Mouse (Mus musculus): ENCODE data around the gene Muc13. TPM values are rescaled to one million over a fixed set of nuclear protein-coding genes. Genes with fewer than 3 reads are reported as not detected.
A peak's percentile ranks its signal among the peaks of the same experiment; 100 is the strongest.

Gene Muc13
- total and polyA plus RNA-seq, 3 experiments = 0.21 to 6.4 (median 2.9) TPM

GRCm38 (mm10) chr16:33836676-33837075 lies 42.8 kb downstream of the Muc13 start:
- Histone ChIP-seq H3K9me3 (replicated peaks) (no peaks in the 10 kb centered on the region), H3K4me1 (ENCODE audit: insufficient read depth, low read depth, low read length) (peaks cover 74% of the 10 kb centered on the region), H3K4me3 (ENCODE audit: low read depth, low read length) (no peak overlapping the region), H3K36me3 (replicated peaks) (no peaks in the 10 kb centered on the region), H3K27me3 (ENCODE audit: insufficient read depth, low read length) (peaks cover 9% of the 10 kb centered on the region)
- no peak for TF ChIP-seq GATA1 (IDR thresholded peaks at IDR 0.05; ENCODE audit: borderline replicate concordance, low read length)
- TF ChIP-seq CTCF (IDR thresholded peaks at IDR 0.05; ENCODE audit: low read depth, low read length) = no peak
- no peak for TF ChIP-seq POLR2AphosphoS5 (IDR thresholded peaks at IDR 0.05; ENCODE audit: insufficient replicate concordance, low read depth, low read length)
- no peak for TF ChIP-seq TAL1 (conservative IDR thresholded peaks at IDR 0.05; ENCODE audit: low read depth, low read length)
- no peak for TF ChIP-seq GATA2 (IDR thresholded peaks at IDR 0.05; ENCODE audit: borderline replicate concordance, low read depth, low read length)
- ATAC-seq (ENCODE audit: extremely low read depth, insufficient number of reproducible peaks, low FRiP score, poor library complexity, severe bottlenecking) (no peak), DNase-seq (ENCODE audit: low spot score) (no peak)

- H3K4me3 ChIP-seq (ENCODE audit: low read depth, low read length) = no peak overlapping the region
- peaks cover 9% of the 10 kb centered on the region for H3K27me3 ChIP-seq (ENCODE audit: insufficient read depth, low read length)
- DNase-seq (ENCODE audit: low spot score) = no peak
- H3K4me1 ChIP-seq (ENCODE audit: insufficient read depth, low read depth, low read length) = peaks cover 72% of the 10 kb centered on the region
- TF ChIP-seq TAL1 (conservative IDR thresholded peaks at IDR 0.05; ENCODE audit: low read depth, low read length) = no peak
- no peak for TF ChIP-seq GATA1 (IDR thresholded peaks at IDR 0.05; ENCODE audit: borderline replicate concordance, low read length)
- TF ChIP-seq GATA2 (IDR thresholded peaks at IDR 0.05; ENCODE audit: borderline replicate concordance, low read depth, low read length) = no peak
- no peak for TF ChIP-seq POLR2AphosphoS5 (IDR thresholded peaks at IDR 0.05; ENCODE audit: insufficient replicate concordance, low read depth, low read length)
- TF ChIP-seq CTCF (IDR thresholded peaks at IDR 0.05; ENCODE audit: low read depth, low read length) = no peak
- H3K9me3 ChIP-seq (replicated peaks) = no peaks in the 10 kb centered on the region
- no peak for ATAC-seq (ENCODE audit: extremely low read depth, insufficient number of reproducible peaks, low FRiP score, poor library complexity, severe bottlenecking)
- no peaks in the 10 kb centered on the region for H3K36me3 ChIP-seq (replicated peaks)
These were observed 43.4 kb downstream of the Muc13 start for GRCm38 (mm10) chr16:33837191-33837590.

- Histone ChIP-seq H3K4me1 (ENCODE audit: insufficient read depth, low read depth, low read length) (peaks cover 50% of the 10 kb centered on the region), H3K4me3 (ENCODE audit: low read depth, low read length) (no peak overlapping the region; the same call in 1 of the 2 replicates), H3K27me3 (ENCODE audit: insufficient read depth, low read length) (peaks cover 8% of the 10 kb centered on the region), H3K9me3 (replicated peaks) (no peaks in the 10 kb centered on the region), H3K36me3 (replicated peaks) (no peaks in the 10 kb centered on the region)
- DNase-seq (ENCODE audit: low spot score) = peak; percentile 32
- ATAC-seq (ENCODE audit: extremely low read depth, insufficient number of reproducible peaks, low FRiP score, poor library complexity, severe bottlenecking) = peak; percentile 60
- no peak for TF ChIP-seq GATA2 (IDR thresholded peaks at IDR 0.05; ENCODE audit: borderline replicate concordance, low read depth, low read length)
- no peak for TF ChIP-seq POLR2AphosphoS5 (IDR thresholded peaks at IDR 0.05; ENCODE audit: insufficient replicate concordance, low read depth, low read length)
- no peak for TF ChIP-seq CTCF (IDR thresholded peaks at IDR 0.05; ENCODE audit: low read depth, low read length)
- TF ChIP-seq GATA1 (IDR thresholded peaks at IDR 0.05; ENCODE audit: borderline replicate concordance, low read length) = no peak
- TF ChIP-seq TAL1 (conservative IDR thresholded peaks at IDR 0.05; ENCODE audit: low read depth, low read length) = no peak
These were observed 46.8 kb downstream of the Muc13 start for GRCm38 (mm10) chr16:33840616-33841015.

GRCm38 (mm10) chr16:33842081-33842880 lies 48.4 kb downstream of the Muc13 start:
- H3K36me3 ChIP-seq (replicated peaks) = no peaks in the 10 kb centered on the region
- H3K4me3 ChIP-seq (ENCODE audit: low read depth, low read length) = no peak overlapping the region
- peaks cover 36% of the 10 kb centered on the region for H3K4me1 ChIP-seq (ENCODE audit: insufficient read depth, low read depth, low read length)
- no peak for DNase-seq (ENCODE audit: low spot score)
- peaks cover 4% of the 10 kb centered on the region for H3K27me3 ChIP-seq (ENCODE audit: insufficient read depth, low read length)
- TF ChIP-seq GATA1 (IDR thresholded peaks at IDR 0.05; ENCODE audit: borderline replicate concordance, low read length) (no peak), POLR2AphosphoS5 (IDR thresholded peaks at IDR 0.05; ENCODE audit: insufficient replicate concordance, low read depth, low read length) (no peak), TAL1 (conservative IDR thresholded peaks at IDR 0.05; ENCODE audit: low read depth, low read length) (no peak), CTCF (IDR thresholded peaks at IDR 0.05; ENCODE audit: low read depth, low read length) (no peak), GATA2 (IDR thresholded peaks at IDR 0.05; ENCODE audit: borderline replicate concordance, low read depth, low read length) (no peak)
- ATAC-seq (ENCODE audit: extremely low read depth, insufficient number of reproducible peaks, low FRiP score, poor library complexity, severe bottlenecking) = no peak
- no peaks in the 10 kb centered on the region for H3K9me3 ChIP-seq (replicated peaks)

- Histone ChIP-seq H3K9me3 (replicated peaks) (no peaks in the 10 kb centered on the region), H3K27me3 (ENCODE audit: insufficient read depth, low read length) (peaks cover 4% of the 10 kb centered on the region), H3K4me1 (ENCODE audit: insufficient read depth, low read depth, low read length) (peaks cover 26% of the 10 kb centered on the region), H3K4me3 (ENCODE audit: low read depth, low read length) (no peak overlapping the region), H3K36me3 (replicated peaks) (no peaks in the 10 kb centered on the region)
- ATAC-seq (ENCODE audit: extremely low read depth, insufficient number of reproducible peaks, low FRiP score, poor library complexity, severe bottlenecking) = no peak
- no peak for TF ChIP-seq CTCF (IDR thresholded peaks at IDR 0.05; ENCODE audit: low read depth, low read length)
- TF ChIP-seq TAL1 (conservative IDR thresholded peaks at IDR 0.05; ENCODE audit: low read depth, low read length) = no peak
- no peak for TF ChIP-seq GATA2 (IDR thresholded peaks at IDR 0.05; ENCODE audit: borderline replicate concordance, low read depth, low read length)
- TF ChIP-seq POLR2AphosphoS5 (IDR thresholded peaks at IDR 0.05; ENCODE audit: insufficient replicate concordance, low read depth, low read length) = no peak
- no peak for TF ChIP-seq GATA1 (IDR thresholded peaks at IDR 0.05; ENCODE audit: borderline replicate concordance, low read length)
- no peak for DNase-seq (ENCODE audit: low spot score)
These were observed 50.3 kb downstream of the Muc13 start for GRCm38 (mm10) chr16:33844150-33844611.

GRCm38 (mm10) chr16:33844866-33845265 lies 51.0 kb downstream of the Muc13 start:
- ATAC-seq (ENCODE audit: extremely low read depth, insufficient number of reproducible peaks, low FRiP score, poor library complexity, severe bottlenecking) = no peak
- Histone ChIP-seq H3K9me3 (replicated peaks) (no peaks in the 10 kb centered on the region), H3K27me3 (ENCODE audit: insufficient read depth, low read length) (peaks cover 4% of the 10 kb centered on the region), H3K4me3 (ENCODE audit: low read depth, low read length) (no peak overlapping the region), H3K4me1 (ENCODE audit: insufficient read depth, low read depth, low read length) (peaks cover 22% of the 10 kb centered on the region), H3K36me3 (replicated peaks) (no peaks in the 10 kb centered on the region)
- TF ChIP-seq GATA2 (IDR thresholded peaks at IDR 0.05; ENCODE audit: borderline replicate concordance, low read depth, low read length) (no peak), GATA1 (IDR thresholded peaks at IDR 0.05; ENCODE audit: borderline replicate concordance, low read length) (no peak), CTCF (IDR thresholded peaks at IDR 0.05; ENCODE audit: low read depth, low read length) (no peak), TAL1 (conservative IDR thresholded peaks at IDR 0.05; ENCODE audit: low read depth, low read length) (no peak), POLR2AphosphoS5 (IDR thresholded peaks at IDR 0.05; ENCODE audit: insufficient replicate concordance, low read depth, low read length) (no peak)
- no peak for DNase-seq (ENCODE audit: low spot score)
